Mouse (Mus musculus): Measurements from ENCODE around the gene Akap2. TPM values are rescaled to one million over a fixed set of nuclear protein-coding genes. Genes with fewer than 3 reads are reported as not detected.

Akap2 gene
- polyA plus RNA-seq, 1 experiment = 0.01 TPM

DNA sequence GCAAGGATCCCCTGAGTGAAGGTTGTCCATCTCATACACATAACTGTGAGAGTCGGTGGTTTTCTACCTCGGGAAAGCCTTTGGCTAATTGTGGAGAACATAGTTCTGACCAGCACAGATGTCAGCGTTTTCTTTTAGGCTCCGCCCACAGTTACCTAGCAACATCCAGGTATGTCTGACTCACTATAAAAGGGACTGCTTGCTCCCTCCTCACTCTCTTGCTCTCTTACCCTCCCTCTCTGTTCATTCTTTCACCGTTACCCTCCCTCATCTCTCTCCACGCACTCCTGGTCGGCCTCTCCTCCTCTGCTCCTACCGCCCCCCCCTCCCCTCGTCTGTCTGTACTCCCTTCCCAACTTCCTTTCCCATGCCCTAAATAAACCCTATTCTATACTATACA, 187.2 kb downstream of the Akap2 start:
- no peak for TF ChIP-seq GATA1 (IDR thresholded peaks at IDR 0.05; ENCODE audit: low read length)

- no peak for TF ChIP-seq GATA1 (IDR thresholded peaks at IDR 0.05; ENCODE audit: low read length)
These were observed 189.3 kb downstream of the Akap2 start for GRCm38 (mm10) chr4:57906708-57907107.

DNA sequence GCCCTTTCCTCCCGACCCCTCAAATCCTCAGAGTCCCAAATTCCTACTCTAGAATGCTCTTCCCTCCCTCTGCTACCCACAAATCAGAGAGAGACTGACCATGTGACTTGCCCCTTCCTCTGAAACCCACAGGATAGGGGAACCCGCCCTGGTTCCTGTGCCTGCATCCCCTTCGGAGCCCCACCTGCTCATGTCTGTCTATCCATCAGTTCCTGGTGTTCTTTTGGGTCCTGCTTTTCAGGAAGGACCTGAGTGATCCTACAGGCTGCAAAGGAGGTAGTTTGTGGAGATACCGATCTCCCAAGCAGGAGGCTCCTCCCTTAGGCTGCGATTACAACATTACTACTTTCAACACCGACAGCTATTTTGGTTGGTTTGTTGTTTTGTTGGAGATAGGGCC, 191.4 kb downstream of the Akap2 start:
- TF ChIP-seq GATA1 (IDR thresholded peaks at IDR 0.05; ENCODE audit: low read length) = no peak

DNA sequence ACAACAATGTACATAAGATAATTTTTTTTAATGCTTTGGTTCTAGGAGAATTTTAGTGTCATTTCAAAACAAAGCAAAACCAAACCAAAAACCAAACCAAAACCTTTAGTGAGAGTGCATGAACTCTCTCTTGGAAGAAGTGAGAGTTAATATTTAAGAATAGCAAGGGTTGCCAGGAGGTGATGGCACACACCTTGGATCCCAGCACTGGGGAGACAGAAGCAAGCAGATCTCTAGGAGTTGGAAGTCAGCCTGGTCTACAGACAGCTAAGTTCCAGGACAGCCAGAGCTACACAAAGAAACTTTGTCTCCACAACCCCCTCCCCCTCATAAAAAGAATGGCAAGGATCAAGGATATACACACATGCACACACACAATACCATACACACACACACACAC, 195.6 kb downstream of the Akap2 start:
- TF ChIP-seq GATA1 (IDR thresholded peaks at IDR 0.05; ENCODE audit: low read length) = no peak

DNA sequence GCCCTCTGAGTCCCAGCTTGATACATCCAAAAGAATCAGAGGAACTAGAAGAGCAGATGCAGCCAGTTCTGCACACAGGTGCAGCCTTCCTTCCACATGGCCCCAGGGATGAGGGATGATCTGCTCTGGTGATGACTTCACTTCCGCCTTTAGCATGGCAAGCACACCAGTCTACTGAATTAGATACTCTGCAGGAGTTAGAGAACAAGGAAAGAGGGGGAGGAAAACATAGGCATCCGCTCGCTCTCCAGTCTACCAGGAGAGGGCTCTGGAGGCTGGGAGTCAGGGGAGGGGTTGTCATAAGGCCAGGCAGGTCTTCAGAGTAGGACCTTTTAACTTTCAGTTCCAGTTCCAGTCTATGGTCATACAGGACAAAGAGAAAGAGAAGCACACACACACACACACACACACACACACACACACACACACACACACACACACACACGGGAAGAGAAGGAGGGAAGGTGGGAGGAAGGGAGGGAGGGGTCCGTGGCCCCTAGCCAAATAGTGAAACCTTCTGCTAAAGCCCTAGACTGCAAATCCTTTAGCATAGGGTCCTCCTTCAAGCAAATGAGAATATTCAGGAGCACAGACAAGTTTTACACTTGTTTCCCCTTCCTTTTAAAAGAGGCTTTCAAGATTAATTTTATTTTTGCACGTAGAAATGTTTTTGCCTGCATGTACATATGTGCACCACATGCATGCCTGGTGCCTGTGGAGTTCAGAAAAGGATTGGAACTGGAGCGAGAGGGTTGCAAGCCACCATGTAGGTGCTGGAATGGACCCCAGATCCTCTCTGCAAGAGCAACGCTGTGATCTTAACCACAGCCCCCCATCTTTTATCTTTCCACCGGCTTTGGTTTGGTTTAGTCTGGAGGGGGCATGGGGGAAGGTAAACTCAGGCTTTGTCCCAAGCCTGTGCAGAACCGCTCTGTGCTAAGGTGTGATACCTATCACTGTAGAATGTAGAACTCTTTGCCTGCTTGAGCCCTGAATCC, 197.0 kb downstream of the Akap2 start:
- TF ChIP-seq GATA1 (IDR thresholded peaks at IDR 0.05; ENCODE audit: low read length) = no peak

- no peak for TF ChIP-seq GATA1 (IDR thresholded peaks at IDR 0.05; ENCODE audit: low read length)
These were observed 197.9 kb downstream of the Akap2 start for GRCm38 (mm10) chr4:57915216-57915965.

GRCm38 (mm10) chr4:57916201-57916661, 198.8 kb downstream of the Akap2 start, which contains the start of gene D630039A03Rik:
Gene D630039A03Rik (minus strand): TSS chr4:57916297.
- TF ChIP-seq GATA1 (IDR thresholded peaks at IDR 0.05; ENCODE audit: low read length) = no peak

DNA sequence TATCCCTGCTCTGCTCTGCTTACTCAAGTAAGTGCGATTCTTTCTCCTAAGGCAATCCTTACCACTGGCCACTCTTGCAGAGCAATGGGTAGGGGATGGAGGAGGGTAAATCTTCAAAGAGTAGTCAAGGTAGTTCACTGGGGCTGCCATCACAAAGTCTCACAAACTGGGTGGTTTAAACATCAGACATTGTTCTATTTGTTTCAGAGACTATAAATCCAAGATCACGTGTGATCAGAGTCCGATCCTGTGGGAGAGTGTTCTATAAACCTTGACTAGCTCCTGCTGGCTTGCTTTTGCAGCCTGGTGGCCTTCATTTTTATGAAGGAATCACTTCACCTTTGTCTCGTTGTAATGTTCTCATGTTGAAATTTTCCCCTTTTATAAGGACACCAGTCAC, 199.3 kb downstream of the Akap2 start:
- TF ChIP-seq GATA1 (IDR thresholded peaks at IDR 0.05; ENCODE audit: low read length) = no peak

DNA sequence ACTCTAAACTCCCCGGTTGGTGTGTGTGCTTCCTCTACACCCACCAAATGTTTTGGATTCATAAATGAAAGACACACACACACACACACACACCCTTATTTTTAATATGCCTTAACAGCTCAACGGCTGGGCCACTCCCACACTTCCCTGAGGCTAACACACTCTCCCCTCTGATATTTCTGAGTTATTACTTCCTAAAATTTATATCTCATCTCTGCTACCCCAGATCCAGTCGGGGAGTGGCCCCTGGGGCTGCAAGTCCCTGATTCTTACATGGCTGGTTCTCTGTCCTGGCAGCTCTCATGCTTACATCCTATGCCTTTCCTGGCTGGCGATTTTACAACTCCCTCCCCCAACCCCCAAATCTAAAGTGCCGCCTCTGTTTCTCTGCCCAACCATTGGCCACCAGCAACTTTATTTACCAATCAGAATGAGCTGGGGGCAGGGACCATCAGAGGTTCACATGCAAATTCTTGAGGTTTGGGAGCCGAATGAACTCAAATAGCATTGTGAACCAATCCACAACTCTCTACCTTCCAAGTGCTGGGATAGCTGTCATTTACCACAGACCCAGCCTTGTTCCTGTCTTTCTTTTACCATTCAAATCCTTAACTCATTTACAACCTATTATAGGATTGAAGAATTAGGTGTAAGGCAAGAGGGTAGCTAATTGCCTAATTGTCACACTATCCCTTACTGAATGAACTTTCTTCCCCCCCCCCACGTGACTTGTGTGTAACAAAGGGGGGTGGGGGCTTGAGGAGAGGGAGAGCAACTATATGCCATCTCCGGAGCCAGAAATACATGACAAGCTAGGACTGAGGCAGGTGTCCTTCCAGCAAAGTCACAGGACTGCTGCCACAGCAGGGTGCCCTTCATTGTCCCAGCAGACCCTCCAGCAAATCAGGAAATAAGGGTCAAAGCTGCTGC, 202.3 kb downstream of the Akap2 start:
- TF ChIP-seq GATA1 (IDR thresholded peaks at IDR 0.05; ENCODE audit: low read length) = no peak

GRCm38 (mm10) chr4:57920522-57920921, 203.1 kb downstream of the Akap2 start:
- no peak for TF ChIP-seq GATA1 (IDR thresholded peaks at IDR 0.05; ENCODE audit: low read length)

GRCm38 (mm10) chr4:57922171-57922570, 204.7 kb downstream of the Akap2 start:
- no peak for TF ChIP-seq GATA1 (IDR thresholded peaks at IDR 0.05; ENCODE audit: low read length)

DNA sequence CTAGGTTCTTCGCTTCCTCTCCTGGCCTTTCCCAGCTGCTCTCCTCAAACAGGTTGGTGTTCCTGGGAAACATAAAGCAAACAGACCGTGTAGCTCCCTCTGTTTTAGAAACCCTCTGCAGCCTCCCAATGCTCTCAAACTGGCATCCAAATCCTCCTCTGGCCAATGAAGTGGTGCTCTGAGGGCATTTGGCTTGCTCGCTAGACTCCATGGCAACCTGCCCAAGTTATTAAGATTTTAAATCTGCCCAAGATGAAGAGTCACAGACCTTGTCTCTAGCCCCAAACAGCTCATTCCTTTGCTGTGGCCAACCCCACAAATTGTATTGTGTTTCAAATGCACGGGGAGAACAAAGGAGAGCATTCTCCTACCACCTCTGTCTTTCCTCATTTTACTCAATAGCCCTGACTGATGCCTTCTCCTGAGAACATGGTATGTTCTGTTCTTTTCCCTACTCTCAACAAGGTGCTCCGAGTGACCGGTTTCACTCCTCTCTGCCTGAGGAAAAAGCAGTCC, 207.2 kb downstream of the Akap2 start:
- TF ChIP-seq GATA1 (IDR thresholded peaks at IDR 0.05; ENCODE audit: low read length) = no peak

GRCm38 (mm10) chr4:57927464-57928205, 210.2 kb downstream of the Akap2 start:
- no peak for TF ChIP-seq GATA1 (IDR thresholded peaks at IDR 0.05; ENCODE audit: low read length)

GRCm38 (mm10) chr4:57930559-57931170, 213.2 kb downstream of the Akap2 start:
- no peak for TF ChIP-seq GATA1 (IDR thresholded peaks at IDR 0.05; ENCODE audit: low read length)

All from G1E-ER4 (cell line).